Mouse (Mus musculus) spleen, postnatal 4 days (tissue): Measurements from ENCODE around the gene Tor2a.

ENCODE experiments used
- DNase-seq, 2 experiments: peaks; one replicate each; pipeline ENCODE4 v3.0.0; 2022; ENCODE audit warnings: low spot score in 2 of 2

The Tor2a gene

GRCm38 (mm10) chr2:32729547-32729946, 27.5 kb upstream of the Tor2a start:
- no peak for DNase-seq

- DNase-seq, result no peak
Measured at GRCm38 (mm10) chr2:32730854-32731253, 26.2 kb upstream of the Tor2a start.

- no peak for DNase-seq
Measured at GRCm38 (mm10) chr2:32731911-32732310, 25.1 kb upstream of the Tor2a start.

- no peak for DNase-seq
Measured at GRCm38 (mm10) chr2:32732695-32733094, 24.3 kb upstream of the Tor2a start.

GRCm38 (mm10) chr2:32734480-32734879, 22.6 kb upstream of the Tor2a start:
- DNase-seq, result no peak

- DNase-seq, result no peak
Measured at GRCm38 (mm10) chr2:32734933-32735332, 22.1 kb upstream of the Tor2a start.

- no peak for DNase-seq
Measured at GRCm38 (mm10) chr2:32736306-32736829, 20.7 kb upstream of the Tor2a start.

GRCm38 (mm10) chr2:32737008-32737407, 20.0 kb upstream of the Tor2a start:
- no peak for DNase-seq

- no peak for DNase-seq
Measured at GRCm38 (mm10) chr2:32739311-32739710, 17.7 kb upstream of the Tor2a start.

GRCm38 (mm10) chr2:32740916-32741272, 16.1 kb upstream of the Tor2a start, which contains the start of gene 6330409D20Rik:
Gene 6330409D20Rik (minus strand): TSS chr2:32741016.
- no peak for DNase-seq

- no peak for DNase-seq
Measured at GRCm38 (mm10) chr2:32741273-32742172, 15.5 kb upstream of the Tor2a start.

- DNase-seq, result no peak
Measured at GRCm38 (mm10) chr2:32742173-32742531, 14.9 kb upstream of the Tor2a start.

- no peak for DNase-seq
Measured at GRCm38 (mm10) chr2:32744272-32744982, 12.6 kb upstream of the Tor2a start.

- DNase-seq, result no peak
Measured at GRCm38 (mm10) chr2:32749082-32749481, 8.0 kb upstream of the Tor2a start.

GRCm38 (mm10) chr2:32750199-32750598, 6.8 kb upstream of the Tor2a start:
- DNase-seq, result no peak

- no peak for DNase-seq
Measured at GRCm38 (mm10) chr2:32750887-32751664, 6.0 kb upstream of the Tor2a start.

- no peak for DNase-seq
Measured at GRCm38 (mm10) chr2:32751665-32752033, 5.4 kb upstream of the Tor2a start.

- DNase-seq, result no peak
Measured at GRCm38 (mm10) chr2:32752181-32752580, 4.9 kb upstream of the Tor2a start.

GRCm38 (mm10) chr2:32756674-32757055, 369 bp upstream of the Tor2a start:
- no peak for DNase-seq

- DNase-seq, result no peak
Measured at GRCm38 (mm10) chr2:32758503-32758902, 1.5 kb downstream of the Tor2a start.

- DNase-seq, result no peak
Measured at GRCm38 (mm10) chr2:32759001-32759400, 2.0 kb downstream of the Tor2a start.

GRCm38 (mm10) chr2:32761361-32761760, 4.3 kb downstream of the Tor2a start:
- peak in 1 of 2 experiments; percentile 61 for DNase-seq
